Mouse (Mus musculus) midbrain, embryonic 16.5 days (tissue): ENCODE measurements around the gene Dpp9. TPM values are rescaled to one million over a fixed set of nuclear protein-coding genes. Genes with fewer than 3 reads are reported as not detected.
A peak's percentile ranks its signal among the peaks of the same experiment; 100 is the strongest.
"Not testable (repeated sequence)": the region's sequence is repeated elsewhere in the genome, so short reads cannot be mapped to it uniquely, and the experiment has no call there.

Source experiments
- ATAC-seq: fragments of 200-750 bp; cut with Nextera tagmentation; 2 replicates; pipeline ENCODE4 v1.8.0; 2017; ENCODE audit warnings: moderate TSS enrichment
- H3K27ac ChIP-seq: fragments of 300-500 bp; sonication (generic); 2 replicates; pipeline ENCODE4 v1.5.1; 2014; ENCODE audit warnings: mild to moderate bottlenecking, low read length, mixed read lengths
- H3K27me3 ChIP-seq: fragments of 300-500 bp; sonication (generic); 2 replicates; pipeline ENCODE4 v1.6.1; 2014; ENCODE audit warnings: low read depth, low read length, mixed read lengths; ENCODE audit not compliant: control insufficient read depth, insufficient read depth
- H3K36me3 ChIP-seq: fragments of 300-500 bp; sonication (generic); 2 replicates; pipeline ENCODE4 v1.6.1; 2014; ENCODE audit warnings: mild to moderate bottlenecking, low read length, moderate library complexity, mixed read lengths; ENCODE audit not compliant: control insufficient read depth, insufficient read depth
- H3K4me1 ChIP-seq: fragments of 300-500 bp; sonication (generic); 2 replicates; pipeline ENCODE4 v1.6.1; 2014; ENCODE audit warnings: mild to moderate bottlenecking, low read length, mixed read lengths; ENCODE audit not compliant: control insufficient read depth, insufficient read depth
- H3K4me2 ChIP-seq: fragments of 300-500 bp; sonication (generic); 2 replicates; pipeline ENCODE4 v1.6.1; 2014; ENCODE audit warnings: mild to moderate bottlenecking, low read length, mixed read lengths
- H3K4me3 ChIP-seq: fragments of 300-500 bp; sonication (generic); 2 replicates; pipeline ENCODE4 v1.5.1; 2014; ENCODE audit warnings: low read depth, mild to moderate bottlenecking, low read length, moderate library complexity, mixed read lengths
- H3K9ac ChIP-seq: fragments of 300-500 bp; sonication (generic); 2 replicates; pipeline ENCODE4 v1.6.1; 2014; ENCODE audit warnings: low read depth, low read length, mixed read lengths
- H3K9me3 ChIP-seq: fragments of 300-500 bp; sonication (generic); replicated peaks from 2 replicates; pipeline ENCODE4 v1.6.1; 2014; ENCODE audit warnings: mild to moderate bottlenecking, low read length, mixed read lengths; ENCODE audit not compliant: control insufficient read depth, poor library complexity, severe bottlenecking
- WGBS: fragments of 180-500 bp; shearing (Covaris S2); extraction: QIAGEN DNeasy Blood & Tissue Kit; methylation state at CpG from one replicate; pipeline ENCODE4 v1.1.7; 2014; 5-methylcytosine and 5-hydroxymethylcytosine counted together
- polyA plus RNA-seq: library from polyadenylated mRNA; unstranded; fragments of >200 nt; fragmentation: Nextera tagmentation; extraction: Ambion mirVana; gene quantifications from 2 replicates; pipeline ENCODE4 v1.2.1, GENCODE M21; 2015

Gene Dpp9
- polyA plus RNA-seq, 1 experiment from 2014 or later, result 24.2 TPM

DNA sequence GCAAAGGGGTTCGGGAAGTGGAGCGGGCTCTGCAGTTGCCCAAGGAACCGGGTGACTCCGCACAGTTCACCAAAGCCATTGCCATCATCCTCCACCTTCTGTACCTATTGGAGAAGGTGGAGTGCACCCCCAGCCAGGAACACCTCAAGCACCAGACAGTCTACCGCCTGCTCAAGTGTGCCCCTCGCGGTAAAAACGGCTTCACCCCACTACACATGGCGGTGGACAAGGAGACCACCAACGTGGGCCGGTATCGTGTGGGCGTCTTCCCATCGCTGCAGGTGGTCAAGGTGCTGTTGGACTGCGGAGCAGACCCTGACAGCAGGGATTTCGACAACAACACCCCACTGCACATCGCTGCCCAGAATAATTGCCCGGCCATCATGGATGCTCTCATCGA, 39.6 kb upstream of the Dpp9 start:
- peak overlapping the region; percentile 4; the same call in 1 of the 2 replicates for H3K4me2 ChIP-seq
- not testable (repeated sequence) for H3K4me3 ChIP-seq, H3K9me3 ChIP-seq, H3K9ac ChIP-seq, ATAC-seq, H3K27me3 ChIP-seq, H3K27ac ChIP-seq
- H3K4me1 ChIP-seq, result peaks cover 52% of the 10 kb centered on the region
- 94% methylated on average over 19 of the region's 19 CpGs for WGBS
- H3K36me3 ChIP-seq, result peaks cover 13% of the 10 kb centered on the region

DNA sequence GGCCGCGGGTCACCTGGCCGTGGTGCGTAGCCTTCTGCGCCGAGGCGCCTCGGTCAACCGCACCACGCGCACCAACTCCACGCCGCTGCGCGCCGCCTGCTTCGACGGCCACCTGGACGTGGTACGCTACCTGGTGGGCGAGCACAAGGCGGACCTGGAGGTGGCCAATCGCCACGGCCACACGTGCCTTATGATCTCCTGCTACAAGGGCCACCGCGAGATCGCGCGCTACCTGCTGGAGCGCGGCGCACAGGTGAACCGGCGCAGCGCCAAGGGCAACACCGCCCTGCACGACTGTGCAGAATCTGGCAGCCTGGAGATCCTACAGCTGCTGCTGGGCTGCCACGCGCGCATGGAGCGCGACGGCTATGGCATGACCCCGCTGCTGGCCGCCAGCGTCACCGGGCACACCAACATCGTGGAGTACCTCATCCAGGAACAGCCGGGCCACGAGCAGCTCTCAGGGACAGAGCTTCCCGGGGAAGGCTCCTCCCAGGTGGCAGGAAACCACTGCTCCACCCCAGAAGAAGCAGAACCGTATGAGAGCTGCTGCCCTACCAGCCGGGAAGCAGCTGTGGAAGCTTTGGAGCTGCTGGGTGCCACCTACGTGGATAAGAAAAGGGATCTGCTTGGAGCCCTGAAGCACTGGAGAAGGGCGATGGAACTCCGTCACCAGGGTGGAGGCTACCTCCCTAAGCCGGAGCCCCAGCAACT, 38.6 kb upstream of the Dpp9 start:
- peaks cover 8% of the 10 kb centered on the region for H3K36me3 ChIP-seq
- H3K4me1 ChIP-seq, result peaks cover 46% of the 10 kb centered on the region
- peak overlapping the region; percentile 65 for H3K4me3 ChIP-seq
- peak overlapping the region; percentile 83 for H3K27ac ChIP-seq
- H3K4me2 ChIP-seq, result peak overlapping the region; percentile 96
- no peaks in the 10 kb centered on the region for H3K9me3 ChIP-seq
- peak overlapping the region; percentile 71 for H3K9ac ChIP-seq
- no peaks in the 10 kb centered on the region for H3K27me3 ChIP-seq
- 11% methylated on average over 58 of the region's 58 CpGs for WGBS
- ATAC-seq, result peak; percentile 0; the same call in 1 of the 2 replicates

DNA sequence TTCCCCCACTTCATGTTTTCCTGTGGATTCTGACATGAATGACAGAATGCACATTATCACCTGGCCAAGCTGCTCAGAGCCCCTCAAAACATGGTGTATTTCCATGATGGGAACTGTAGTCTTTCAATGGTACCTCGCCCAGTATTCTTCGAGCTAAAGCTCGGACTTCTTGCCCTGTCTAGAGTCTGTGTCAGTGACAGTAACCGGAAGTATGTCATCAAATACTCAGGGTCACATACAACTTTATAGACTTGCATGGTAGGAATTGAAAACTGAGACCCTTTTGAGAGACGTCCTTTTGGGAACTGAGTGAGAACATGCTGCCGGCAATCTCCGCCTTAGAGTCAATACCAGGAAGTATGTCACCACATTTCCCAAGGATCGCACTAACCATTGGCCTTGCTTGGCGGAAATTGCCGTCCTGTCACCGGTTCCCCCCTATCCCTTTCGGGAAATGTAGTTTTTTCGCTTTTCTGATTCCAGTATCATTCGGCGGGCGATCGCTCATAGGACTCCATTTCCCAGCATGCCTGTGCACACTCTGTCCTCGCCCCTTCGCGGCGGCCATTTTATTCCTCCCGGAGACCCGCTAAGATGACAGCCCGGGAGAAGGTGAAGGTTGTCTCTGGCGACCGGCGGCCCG, 37.7 kb upstream of the Dpp9 start, which contains the start of gene Fem1a:
Fem1a (plus strand) TSS at position 572 of the 643 bp plus-strand sequence.
- Histone ChIP-seq H3K27ac (peak within 1 kb of the TSS; percentile 93), H3K4me1 (peaks cover 46% of the 10 kb centered on the region), H3K9me3 (no peaks in the 10 kb centered on the region), H3K27me3 (no peaks in the 10 kb centered on the region), H3K4me3 (peak within 1 kb of the TSS; percentile 65), H3K36me3 (peaks cover 6% of the 10 kb centered on the region), H3K4me2 (peak within 1 kb of the TSS; percentile 96), H3K9ac (peak within 1 kb of the TSS; percentile 71)
- ATAC-seq, result peak; percentile 94
- under 1% methylated on average over 28 of the region's 28 CpGs for WGBS

DNA sequence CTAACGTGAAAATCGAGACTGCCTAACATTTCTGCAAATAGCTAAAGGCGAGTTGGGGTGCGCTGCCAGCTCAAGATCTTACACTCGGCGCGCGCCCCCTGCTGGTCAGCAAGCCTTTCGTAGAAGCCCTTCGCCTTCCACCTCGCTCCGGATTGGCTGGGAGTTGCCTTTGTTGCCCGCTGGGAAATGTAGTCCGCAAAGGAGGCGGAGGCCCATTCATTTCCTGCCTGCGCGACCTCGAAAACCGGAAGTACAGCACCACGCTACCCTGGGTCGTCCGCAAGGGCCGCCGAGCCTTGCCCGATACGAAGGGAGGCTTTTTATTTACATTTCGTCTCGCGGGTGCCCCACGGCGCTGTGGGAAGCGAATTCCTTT, 37.1 kb upstream of the Dpp9 start:
- WGBS, result under 1% methylated on average over 32 of the region's 32 CpGs
- peak overlapping the region; percentile 65 for H3K4me3 ChIP-seq

DNA sequence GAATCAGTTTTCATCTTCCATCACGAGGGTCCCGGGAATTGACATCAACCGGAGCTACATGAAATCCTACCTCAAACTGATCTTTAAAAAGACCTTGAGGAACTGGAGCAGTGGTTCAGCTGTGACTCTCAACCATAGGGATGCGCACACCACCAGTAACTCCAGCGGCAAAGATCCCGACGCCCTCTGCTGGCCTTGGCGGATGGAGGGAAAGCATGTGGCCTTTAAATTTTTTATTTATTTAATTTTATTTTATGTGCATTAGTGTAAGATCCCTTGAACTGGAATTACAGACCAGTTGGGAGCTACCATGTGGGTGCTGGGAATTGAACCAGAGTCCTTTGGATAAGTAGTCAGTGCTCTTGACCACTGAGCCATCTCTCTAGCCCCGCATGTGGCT, 36.7 kb upstream of the Dpp9 start:
- H3K36me3 ChIP-seq, result peaks cover 3% of the 10 kb centered on the region; the same call in 1 of the 2 replicates
- WGBS, result 17% methylated on average over 9 of the region's 9 CpGs
- H3K4me2 ChIP-seq, result peak overlapping the region; percentile 48
- no peaks in the 10 kb centered on the region for H3K27me3 ChIP-seq
- no peaks in the 10 kb centered on the region for H3K9me3 ChIP-seq
- H3K4me1 ChIP-seq, result peaks cover 46% of the 10 kb centered on the region
- peak overlapping the region; percentile 32; the same call in 1 of the 2 replicates for H3K9ac ChIP-seq
- H3K4me3 ChIP-seq, result peak overlapping the region; percentile 14
- H3K27ac ChIP-seq, result peak overlapping the region; percentile 93
- ATAC-seq, result peak; percentile 4

More for the DNA sequence above, 37.1 kb upstream of the Dpp9 start:
- H3K4me2 ChIP-seq, result peak overlapping the region; percentile 59
- peak overlapping the region; percentile 93 for H3K27ac ChIP-seq
- H3K9me3 ChIP-seq, result no peaks in the 10 kb centered on the region
- H3K4me1 ChIP-seq, result peaks cover 46% of the 10 kb centered on the region
- peak; percentile 94 for ATAC-seq
- H3K27me3 ChIP-seq, result no peaks in the 10 kb centered on the region
- H3K36me3 ChIP-seq, result peaks cover 5% of the 10 kb centered on the region; the same call in 1 of the 2 replicates
- H3K9ac ChIP-seq, result peak overlapping the region; percentile 52

DNA sequence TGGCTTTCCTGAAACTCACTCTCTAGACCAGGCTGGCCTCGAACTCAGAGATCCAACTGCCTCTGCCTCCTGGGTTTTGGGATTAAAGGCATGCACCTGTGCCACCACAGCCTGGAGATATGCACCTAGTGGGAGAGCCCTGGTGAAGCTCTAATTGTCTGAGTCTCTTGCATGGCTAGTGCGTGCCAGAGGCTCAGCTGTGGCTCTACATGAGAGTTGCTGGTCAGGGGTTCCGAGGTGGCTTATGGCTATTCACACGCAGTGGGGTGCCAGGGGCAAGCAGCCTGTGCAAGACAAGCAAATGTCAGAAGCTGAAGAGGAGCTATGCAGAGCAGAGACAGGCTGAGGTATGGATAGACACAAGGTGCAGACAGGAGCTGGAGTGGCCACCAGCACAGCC, 36.0 kb upstream of the Dpp9 start:
- Histone ChIP-seq H3K4me3 (no peak overlapping the region), H3K27ac (peak overlapping the region; percentile 93), H3K27me3 (no peaks in the 10 kb centered on the region), H3K9me3 (no peaks in the 10 kb centered on the region), H3K4me2 (no peak overlapping the region), H3K9ac (peak overlapping the region; percentile 32; the same call in 1 of the 2 replicates), H3K4me1 (peaks cover 40% of the 10 kb centered on the region), H3K36me3 (no peaks in the 10 kb centered on the region)
- 75% methylated on average over 4 of the region's 4 CpGs for WGBS
- ATAC-seq, result no peak

DNA sequence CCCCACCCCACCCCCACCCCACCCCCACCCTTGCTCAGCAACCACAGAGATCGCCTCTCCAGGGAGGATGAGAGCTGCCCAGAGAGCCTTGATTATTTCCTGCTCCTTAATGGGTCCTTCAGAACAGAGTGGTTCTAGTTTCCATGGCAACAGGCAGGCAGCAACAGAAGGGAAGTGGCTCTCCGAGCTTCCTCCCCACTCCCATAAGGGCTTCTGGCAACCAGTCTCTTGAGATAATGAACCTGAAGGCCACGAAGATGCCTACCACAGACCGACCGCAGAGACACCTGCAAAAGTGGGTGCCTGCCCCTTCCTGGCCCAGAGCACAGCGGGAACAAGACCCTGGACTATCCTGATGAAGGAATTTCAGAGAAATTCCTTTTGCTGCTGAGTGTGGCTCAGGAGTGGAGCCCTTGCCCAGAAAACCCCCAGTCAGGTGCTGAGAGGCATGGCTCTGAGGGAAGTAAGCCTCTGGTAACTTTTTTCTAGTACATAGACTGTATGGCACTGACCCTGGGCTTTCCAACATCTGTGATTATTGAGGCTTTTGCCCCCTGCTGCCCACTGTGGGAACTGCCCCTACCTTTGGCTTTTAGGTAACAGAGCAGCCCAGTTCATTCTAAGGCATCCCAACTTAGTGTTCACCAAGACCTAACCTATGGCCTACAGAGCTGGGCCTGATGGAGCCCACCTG, 32.6 kb upstream of the Dpp9 start:
- Histone ChIP-seq H3K4me3 (no peak overlapping the region), H3K27ac (peak overlapping the region; percentile 88), H3K9me3 (no peaks in the 10 kb centered on the region), H3K36me3 (no peaks in the 10 kb centered on the region), H3K4me2 (peak overlapping the region; percentile 49), H3K27me3 (no peaks in the 10 kb centered on the region), H3K9ac (peak overlapping the region; percentile 38; the same call in 1 of the 2 replicates), H3K4me1 (peaks cover 17% of the 10 kb centered on the region)
- peak; percentile 47 for ATAC-seq
- 19% methylated on average over 6 of the region's 6 CpGs for WGBS

DNA sequence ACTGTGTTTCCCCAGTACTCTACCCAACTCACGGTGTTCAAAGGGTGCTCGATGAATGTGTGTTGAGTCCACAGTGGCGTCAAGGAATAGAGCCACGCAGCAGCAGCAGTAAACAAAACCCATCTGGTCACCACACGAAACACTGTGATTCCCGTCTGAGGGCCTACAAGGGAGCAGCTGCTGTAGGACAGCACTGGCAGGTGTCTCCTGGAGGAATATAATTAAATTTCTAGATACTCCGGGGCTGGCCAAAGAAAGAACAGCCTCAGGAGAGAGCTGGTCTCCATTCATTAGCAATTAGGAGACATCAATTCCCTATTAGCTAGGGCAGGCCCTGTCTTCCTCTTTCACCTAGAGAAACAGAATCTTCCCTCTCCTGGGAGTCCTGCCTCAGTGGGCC, 26.9 kb upstream of the Dpp9 start:
- H3K4me1 ChIP-seq, result peaks cover 8% of the 10 kb centered on the region
- no peak overlapping the region for H3K27ac ChIP-seq
- H3K36me3 ChIP-seq, result no peaks in the 10 kb centered on the region
- no peak overlapping the region for H3K4me2 ChIP-seq
- no peaks in the 10 kb centered on the region for H3K9me3 ChIP-seq
- no peaks in the 10 kb centered on the region; the same call in 1 of the 2 replicates for H3K27me3 ChIP-seq
- no peak overlapping the region for H3K4me3 ChIP-seq
- WGBS, result 47% methylated on average over 7 of the region's 7 CpGs
- no peak overlapping the region for H3K9ac ChIP-seq
- ATAC-seq, result no peak
